Mouse (Mus musculus) cortical plate, adult 2 months (tissue): ENCODE data around the gene Dusp5.

Experiments
- CTCF ChIP-seq: fragments of 200-500 bp; IDR thresholded peaks from 2 replicates; pipeline ENCODE4 v1.5.1; 2011; ENCODE audit warnings: mild to moderate bottlenecking, control low read depth, low read length; ENCODE audit not compliant: insufficient read depth; ENCODE audit errors: extremely low read depth
- POLR2A ChIP-seq: fragments of 200-500 bp; IDR thresholded peaks from 2 replicates; pipeline ENCODE4 v1.6.1; 2011; ENCODE audit warnings: mild to moderate bottlenecking, low read length, control low read depth; ENCODE audit not compliant: insufficient read depth; ENCODE audit errors: extremely low read depth

DNA sequence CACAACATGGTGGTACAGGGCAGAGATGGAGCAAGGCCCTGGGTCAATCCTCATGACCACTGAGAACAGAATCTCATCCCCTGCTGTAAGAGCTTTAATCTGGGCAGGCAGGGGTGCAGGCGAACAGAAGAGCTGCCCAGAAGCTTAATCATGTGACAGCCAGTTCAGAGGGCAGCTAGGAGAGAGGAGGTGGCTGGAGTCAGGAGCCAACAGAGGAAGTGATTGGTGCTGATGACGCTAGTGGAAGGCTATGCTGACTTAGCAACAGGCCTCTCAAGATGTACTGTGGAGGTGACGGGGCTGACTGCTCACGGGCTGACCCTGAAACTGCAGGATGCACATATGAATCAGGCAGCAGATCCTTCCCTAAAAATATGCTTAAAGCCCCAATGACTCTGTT, 35.3 kb downstream of the Dusp5 start:
- TF ChIP-seq POLR2A (no peak), CTCF (no peak)
